Mouse (Mus musculus) heart, adult 8-10 months (tissue): ENCODE results near the gene Plekhs1. TPM values are rescaled to one million over a fixed set of nuclear protein-coding genes. Genes with fewer than 3 reads are reported as not detected.
"Not testable (repeated sequence)": the region's sequence is repeated elsewhere in the genome, so short reads cannot be mapped to it uniquely, and the experiment has no call there.

Experiments used
- DNase-seq: peaks from one replicate; pipeline ENCODE4 v3.0.0; 2022; ENCODE audit warnings: low spot score
- total RNA-seq, 4 experiments: library from RNA; stranded (reverse); gene quantifications; 2 replicates each; pipeline ENCODE4 v1.2.4; 2022

Gene Plekhs1
- total RNA-seq, 4 experiments from 2014 or later, result 0.14 to 0.41 (median 0.33) TPM; not detected in 1

DNA sequence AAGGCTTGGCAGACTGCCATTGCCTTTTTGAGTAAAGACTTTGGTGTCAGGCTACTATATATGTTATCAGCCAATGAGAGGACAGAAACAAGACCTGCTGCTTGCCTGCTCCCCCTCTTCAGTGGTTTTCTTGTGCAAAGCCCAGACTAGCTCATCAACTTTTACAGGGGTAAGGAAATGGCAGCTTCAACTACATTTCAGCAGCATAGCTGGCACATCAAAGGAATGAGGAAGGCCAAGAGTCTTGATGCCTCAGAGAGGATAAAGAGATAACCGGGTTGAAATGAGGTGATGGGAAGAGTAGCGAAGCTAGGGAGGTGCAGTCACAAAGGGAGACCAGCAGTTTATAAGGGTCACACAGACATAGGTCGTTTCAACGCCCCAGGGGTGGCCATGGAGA lies 3.9 kb upstream of the Plekhs1 start:
- DNase-seq, result no peak

DNA sequence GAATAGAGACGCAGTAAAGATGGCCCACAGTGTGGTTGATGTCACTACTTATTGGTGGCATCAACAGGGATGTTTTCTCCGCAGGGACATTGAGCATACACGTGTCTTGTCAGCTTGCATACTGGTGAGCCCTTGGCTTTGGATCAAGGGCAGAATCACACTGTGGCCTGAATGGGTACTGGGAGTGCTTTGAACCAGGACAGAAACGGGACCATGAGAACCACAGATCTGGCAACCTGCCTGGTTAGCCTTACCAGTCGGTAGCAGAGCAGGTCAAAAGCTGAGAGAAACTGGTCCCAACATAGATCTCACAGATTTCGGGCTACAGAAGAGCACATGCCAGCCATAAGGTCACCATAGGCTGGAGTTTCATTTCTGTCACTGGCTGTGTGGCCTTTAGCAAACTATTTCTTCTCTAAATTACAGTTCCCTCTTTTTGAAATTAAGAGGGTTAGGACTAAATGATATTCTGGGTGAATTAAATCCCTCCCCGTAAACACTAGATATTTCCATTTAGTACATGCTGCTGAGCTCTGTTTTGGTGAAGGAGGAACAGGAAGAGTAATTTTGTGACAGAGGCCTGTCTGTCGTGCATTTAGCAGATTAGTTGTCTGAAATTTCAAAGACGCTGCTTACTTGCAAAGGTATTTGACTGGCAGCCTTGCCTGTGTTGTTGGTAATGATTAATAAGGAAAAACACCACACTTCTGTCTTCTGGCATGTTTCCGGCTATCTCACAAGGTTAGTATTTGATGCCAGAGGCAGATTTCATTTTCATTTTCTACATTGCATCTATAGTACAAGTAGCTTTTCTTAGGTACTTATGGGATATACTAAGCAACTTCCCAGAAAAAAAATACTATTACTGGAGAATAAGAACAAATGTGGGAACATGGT lies 2.0 kb upstream of the Plekhs1 start:
- no peak for DNase-seq

DNA sequence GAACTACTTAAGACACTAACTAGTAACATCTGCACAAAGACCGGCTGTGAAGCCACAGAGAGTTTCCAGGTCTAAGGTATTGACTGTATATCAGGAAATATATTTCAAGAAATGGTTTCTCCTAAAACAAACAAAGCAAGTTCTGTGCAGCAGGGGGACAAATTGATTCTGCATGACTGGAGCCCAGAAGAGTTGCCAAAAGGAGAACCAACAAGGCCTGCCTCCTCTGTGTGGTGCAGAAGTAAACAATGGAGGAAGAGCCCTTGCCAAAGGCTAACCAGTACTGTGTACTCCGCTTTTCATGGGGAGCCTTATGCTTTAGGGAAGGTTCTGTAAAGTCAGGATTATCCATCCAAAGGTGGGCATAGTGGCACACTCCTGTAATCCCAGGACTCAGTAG lies 1.2 kb upstream of the Plekhs1 start:
- DNase-seq, result no peak

- DNase-seq, result no peak
Measured at GRCm38 (mm10) chr19:56462786-56463185, 1.3 kb downstream of the Plekhs1 start.

DNA sequence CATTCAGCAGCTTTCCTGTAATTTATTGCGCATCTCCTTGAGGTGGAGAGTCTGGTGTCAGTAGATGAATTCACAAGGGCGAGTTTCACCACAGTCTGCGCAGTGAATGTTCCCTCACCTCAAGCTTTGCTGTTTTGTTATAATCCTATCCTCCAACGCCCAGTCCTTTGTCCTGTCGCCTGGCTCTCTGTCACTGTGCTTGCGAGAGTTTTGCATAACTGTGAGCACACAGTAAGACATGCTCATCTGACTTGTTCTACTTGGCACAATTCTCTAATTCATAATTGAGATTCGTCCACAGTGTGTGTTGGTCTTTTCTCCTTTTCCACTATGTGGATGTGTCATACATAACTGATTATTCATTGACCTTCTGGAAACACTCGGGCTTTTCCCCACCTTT lies 5.0 kb downstream of the Plekhs1 start:
- no peak for DNase-seq

DNA sequence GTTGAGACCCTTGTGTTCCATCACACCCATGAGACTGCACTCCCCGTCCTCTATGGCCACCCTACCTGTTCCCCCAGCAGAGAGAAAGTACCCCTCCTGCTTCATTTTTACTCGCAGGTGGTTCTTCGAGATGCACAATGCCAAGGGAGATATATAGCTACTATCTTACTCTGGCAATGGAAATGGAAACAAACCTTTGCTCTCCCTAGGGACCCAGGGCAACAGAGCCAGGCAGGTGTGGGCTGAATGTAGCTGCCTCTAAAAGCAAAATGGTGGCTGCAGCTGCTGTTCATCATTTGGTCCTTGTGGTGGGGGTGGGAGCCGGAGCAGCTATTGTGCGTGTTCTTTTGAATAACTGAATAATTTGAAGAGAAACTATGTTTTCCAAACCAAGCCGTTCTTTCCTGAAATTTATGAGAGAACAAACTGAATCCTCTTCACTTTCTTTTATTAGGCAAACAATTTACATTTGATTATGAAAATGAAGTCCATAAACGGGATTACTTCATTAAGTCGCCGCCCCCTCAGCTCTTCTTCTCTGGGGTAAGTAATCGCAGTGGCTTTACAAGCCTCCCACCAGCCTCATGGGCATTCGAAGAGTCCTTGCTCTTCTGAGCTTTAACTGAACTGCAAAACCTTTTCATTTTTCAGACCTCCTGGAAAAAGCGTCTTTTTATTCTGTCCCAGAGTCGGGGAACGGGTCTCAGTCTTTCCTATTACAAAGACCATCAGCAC lies 9.0 kb downstream of the Plekhs1 start:
- no peak for DNase-seq

DNA sequence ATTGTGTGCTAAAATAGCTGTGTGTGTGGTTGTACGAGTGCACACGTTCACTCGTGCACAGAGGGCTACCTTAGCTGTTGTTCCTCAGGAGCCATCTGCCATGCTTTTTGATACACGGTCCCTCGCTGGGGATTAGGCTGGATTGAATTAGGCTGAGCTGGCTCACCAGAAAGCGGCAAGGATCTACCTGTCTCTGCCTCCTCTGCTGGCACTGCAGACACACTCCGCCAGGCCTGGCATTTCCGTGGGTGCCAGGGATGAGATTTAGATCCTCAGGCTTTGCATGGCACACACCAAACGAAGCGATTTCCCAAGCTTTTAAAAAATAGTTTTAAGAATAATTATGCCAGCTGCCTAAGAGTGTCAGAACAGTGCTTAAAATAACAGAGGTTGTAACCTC lies 10.5 kb downstream of the Plekhs1 start:
- DNase-seq, result no peak

DNA sequence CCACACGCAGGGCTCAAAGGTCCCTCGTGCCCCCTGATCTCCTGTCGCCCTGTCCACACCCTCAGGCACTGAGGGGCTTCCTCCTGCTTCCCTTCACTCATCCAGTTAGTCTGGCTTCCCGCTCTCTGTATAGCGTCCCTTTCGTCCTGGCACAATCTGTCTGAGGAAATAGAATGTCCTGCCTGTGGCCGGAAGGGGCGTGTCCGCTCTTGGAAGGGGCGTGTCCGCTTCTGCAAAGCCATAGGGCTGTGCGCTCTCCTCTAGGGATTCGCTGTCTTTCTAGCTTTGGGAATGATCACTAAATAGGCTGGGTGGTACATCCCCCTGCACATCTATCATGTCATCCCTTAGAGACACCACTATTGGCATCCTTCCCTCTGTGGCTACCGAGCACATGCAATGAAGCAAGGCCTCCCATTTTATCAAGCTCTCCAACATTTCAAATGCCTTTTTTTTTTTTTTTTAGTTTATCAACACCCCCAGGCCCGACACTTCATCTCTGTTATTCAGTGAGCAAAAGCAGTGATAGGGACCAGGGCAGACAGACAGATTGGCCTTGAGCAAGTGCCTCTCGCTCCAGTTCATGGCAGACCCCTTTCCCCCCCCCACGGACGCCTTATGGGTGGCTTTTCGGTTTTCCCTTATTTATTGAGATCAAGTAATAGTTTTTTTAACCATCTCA lies 13.6 kb downstream of the Plekhs1 start:
- no peak for DNase-seq

GRCm38 (mm10) chr19:56476546-56476945 lies 15.1 kb downstream of the Plekhs1 start:
- no peak for DNase-seq

- DNase-seq, result no peak
Measured at GRCm38 (mm10) chr19:56477253-56477652, 15.8 kb downstream of the Plekhs1 start.

- no peak for DNase-seq
Measured at GRCm38 (mm10) chr19:56477832-56478231, 16.4 kb downstream of the Plekhs1 start.

DNA sequence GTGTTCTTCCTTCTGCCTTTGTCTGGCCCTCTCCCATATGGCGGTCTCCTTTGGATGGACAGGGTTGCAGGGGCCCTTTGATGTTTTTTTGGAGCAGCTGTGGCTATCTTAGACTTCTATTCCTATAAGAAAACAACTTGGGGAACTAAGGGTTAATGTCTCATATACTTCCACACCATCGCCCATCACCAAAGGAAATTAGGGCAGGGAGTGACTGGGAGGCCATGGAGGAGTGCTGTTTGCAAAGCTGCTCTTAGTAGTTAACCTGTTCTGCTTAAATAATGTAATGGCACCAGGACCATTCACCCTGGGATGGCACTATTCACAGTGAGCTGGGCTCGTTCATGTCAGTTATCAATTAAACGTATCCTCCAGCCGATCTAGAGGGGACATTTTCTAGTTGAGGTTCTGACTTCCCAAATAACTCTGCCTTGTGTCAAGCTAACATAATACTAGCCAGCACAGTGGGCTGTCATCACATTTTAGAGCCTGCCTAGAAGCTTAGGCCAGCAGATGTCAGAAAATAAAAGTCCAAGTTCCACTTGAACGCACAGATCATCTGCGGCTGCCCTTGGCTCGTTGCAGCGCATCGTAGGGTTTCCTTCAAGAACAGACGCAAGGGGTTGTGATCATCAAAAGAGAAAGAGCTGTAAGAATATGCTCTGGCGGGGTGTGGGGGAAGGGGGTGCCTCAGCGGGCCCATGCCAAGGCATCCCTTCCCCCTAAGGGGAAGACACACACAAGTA lies 23.4 kb downstream of the Plekhs1 start:
- no peak for DNase-seq

DNA sequence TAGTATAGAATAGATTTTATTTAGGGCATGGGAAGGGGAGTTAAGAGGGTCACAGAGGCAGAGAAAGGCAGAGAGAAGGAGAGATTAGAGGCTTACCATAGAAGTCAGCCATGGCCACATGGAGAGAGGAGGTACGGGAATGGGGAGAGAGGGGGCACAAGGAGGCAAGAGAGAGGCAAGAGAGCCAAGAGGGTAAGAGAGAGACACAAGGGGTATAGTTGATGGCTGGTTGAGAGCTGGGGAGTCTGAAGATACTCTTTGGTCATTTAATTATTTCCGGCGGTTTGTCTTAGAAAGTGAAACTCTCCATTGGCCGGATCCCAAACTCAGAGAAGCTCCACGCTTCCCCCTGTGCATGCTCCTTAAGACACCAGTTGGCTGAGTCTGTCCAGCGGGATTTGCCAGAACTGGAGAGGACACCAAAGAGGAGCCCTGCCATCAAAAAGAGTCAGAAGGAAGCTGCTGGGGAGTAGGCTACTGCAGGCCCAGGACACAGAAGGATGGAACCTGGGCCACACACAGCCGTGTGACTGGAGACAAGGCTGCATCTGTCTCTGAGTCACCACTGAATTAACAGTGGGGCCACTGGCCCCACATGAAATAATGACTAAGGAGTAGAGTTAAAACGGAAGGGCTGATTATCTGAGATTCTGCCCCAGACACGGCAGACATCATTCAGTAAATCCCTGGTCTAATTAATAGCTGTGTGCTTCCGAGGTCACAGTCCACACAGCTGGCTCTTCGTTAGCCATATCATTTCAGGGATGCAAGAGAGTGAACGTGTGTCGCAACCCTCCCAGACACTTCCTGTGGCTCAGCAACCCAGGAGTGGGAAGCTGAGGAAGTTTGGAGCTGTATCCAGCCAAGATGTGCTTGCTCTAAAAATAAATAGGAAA lies 24.2 kb downstream of the Plekhs1 start:
- peak; percentile 48 for DNase-seq

- DNase-seq, result no peak
Measured at GRCm38 (mm10) chr19:56486926-56487325, 25.5 kb downstream of the Plekhs1 start.

- DNase-seq, result no peak
Measured at GRCm38 (mm10) chr19:56487339-56487738, 25.9 kb downstream of the Plekhs1 start.

GRCm38 (mm10) chr19:56489601-56490000 lies 28.2 kb downstream of the Plekhs1 start:
- no peak for DNase-seq

GRCm38 (mm10) chr19:56494157-56494556 lies 32.7 kb downstream of the Plekhs1 start:
- DNase-seq, result not testable (repeated sequence)

DNA sequence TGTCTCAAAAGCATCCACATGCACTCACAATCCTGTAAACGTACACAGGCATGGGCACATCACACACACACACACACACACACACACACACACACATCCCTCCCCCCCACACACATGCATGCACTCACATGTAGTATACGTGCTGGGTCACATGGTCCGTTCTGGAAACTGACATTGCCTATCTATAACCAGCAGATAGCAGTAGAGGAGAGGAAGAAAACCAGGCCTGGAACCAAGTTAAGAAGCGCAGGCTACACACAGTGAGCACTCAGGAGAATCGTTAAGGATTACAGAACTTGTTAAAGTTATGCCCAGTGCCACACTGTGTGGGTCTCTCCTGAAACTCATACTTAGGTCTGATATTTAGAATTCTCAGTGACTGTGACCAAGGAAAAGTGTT lies 41.6 kb downstream of the Plekhs1 start:
- not testable (repeated sequence) for DNase-seq

DNA sequence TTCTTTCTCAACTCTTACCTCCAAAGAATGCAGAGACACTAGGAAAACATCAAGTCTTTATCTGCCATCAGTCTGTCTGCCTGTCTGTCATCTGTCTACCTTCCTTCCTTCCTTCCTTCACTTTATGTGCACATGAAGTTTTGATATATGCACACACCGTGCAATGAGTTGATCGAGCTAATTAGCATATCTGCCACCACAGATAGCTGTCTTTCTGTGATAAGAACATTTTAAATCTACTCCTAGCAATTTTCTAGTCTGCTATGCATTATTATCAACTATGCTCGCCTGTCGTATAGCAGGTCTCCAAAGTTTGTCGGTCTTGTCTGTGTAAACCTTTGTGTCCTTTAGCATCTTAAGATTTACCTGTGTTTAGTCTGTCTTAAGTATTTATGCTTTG lies 42.1 kb downstream of the Plekhs1 start:
- not testable (repeated sequence) for DNase-seq

DNA sequence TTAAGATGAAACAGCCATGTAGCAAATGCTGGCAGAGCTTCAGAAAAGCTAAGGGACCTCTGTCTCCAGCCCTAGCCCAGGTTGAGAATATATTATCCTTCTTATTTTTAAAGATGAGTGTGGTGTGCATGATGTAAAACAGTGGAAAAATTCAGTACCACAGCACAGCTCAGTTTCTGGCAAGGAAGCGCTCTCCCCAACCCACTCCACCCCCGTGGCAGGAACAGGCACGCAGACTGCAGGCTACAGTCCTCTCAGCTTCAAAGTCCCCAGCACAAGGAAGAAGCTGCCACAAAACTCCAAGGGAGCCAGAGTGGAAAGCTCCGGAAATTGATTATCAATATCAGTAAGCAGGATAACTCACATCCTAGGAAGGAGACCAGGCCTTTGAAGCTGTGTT lies 49.8 kb downstream of the Plekhs1 start:
- not testable (repeated sequence) for DNase-seq
